Mouse (Mus musculus): Measurements from ENCODE around the gene C2cd4c.

DNA sequence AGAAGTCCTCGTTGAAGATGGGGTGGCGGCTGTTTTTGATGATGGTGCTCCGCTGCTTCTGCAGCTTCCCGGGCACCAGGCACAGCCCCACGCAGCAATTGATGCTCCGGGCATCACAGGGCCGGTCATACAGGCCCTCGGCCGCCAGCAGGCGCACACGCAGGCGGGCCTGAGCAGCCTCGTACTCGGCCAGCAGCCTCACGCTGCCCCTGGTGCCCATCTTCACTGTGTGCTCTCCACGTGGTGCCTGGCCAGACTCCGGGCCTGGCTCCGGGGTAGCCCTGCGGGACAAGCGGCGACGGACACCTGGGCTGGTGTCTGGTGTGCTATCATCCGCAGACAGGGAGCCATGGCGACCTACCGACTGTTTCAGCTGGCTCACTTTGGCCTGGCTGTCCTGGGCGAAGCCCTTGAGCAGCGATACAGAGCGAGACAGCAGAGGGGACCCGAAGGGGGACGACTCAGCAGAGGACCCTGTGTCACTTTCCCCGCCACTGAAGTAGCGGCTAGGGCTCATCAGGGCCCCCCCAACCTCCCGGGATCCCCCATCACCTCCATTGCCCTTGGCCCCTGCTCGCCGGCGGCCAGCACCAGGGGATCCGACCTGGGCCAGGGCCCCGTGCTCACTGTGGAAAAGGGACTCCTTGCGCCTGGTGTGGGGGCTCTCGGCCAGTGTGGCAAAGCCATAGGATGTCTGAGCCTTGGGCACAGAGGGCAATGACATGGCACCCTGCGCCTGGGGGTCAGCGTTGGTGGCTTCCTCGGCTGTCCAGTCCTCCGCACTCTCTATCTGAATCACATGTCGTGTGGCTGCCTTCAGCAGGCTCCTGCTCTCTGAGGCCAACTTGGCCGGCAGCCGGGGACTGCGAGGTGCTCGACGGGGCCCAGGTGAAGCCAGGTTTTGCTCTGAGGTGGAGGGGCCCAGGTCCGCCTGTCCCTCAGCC lies 1.4 kb downstream of the C2cd4c start:
- TF ChIP-seq CTCF (conservative IDR thresholded peaks at IDR 0.05; ENCODE audit: insufficient read depth, insufficient read length, low read depth, low read length) (peak; percentile 29; the same call in 1 of the 2 replicates), POLR2A (IDR thresholded peaks at IDR 0.05; ENCODE audit: low read depth, low read length) (no peak)
